Comparison of ENCODE assay signal across 10 mouse cellular contexts in genomic region chr7:98503951-98504647, GRCm38 (mm10). TPM values are rescaled to one million over a fixed set of nuclear protein-coding genes. Genes with fewer than 3 reads are reported as not detected.
DNase-seq lines count a peak whose midpoint lies in the region; ATAC-seq and TF ChIP-seq lines count a peak whose summit lies in the region.
"Had no signal": no experiment of that assay in that cellular context is flagged by ENCODE, and none has a peak within 500 bp of the region (broad histone marks: within the 10 kb centered on the region; RNA-seq: fewer than 3 reads in every experiment).

No protein-coding gene starts in this region.

- H3K9me3 ChIP-seq in embryonic facial prominence, embryonic 12.5 days = no peaks in the 10 kb centered on the region
- H3K9me3 ChIP-seq in heart, embryonic 14.5 days (ENCODE audit: control insufficient read depth, low read length) = no peaks in the 10 kb centered on the region
- H3K9me3 ChIP-seq in liver, embryonic 16.5 days (replicated peaks; ENCODE audit: control insufficient read depth, low read length) = no peaks in the 10 kb centered on the region
- H3K9me3 ChIP-seq: neural tube, embryonic 12.5 days had no signal

- peak; percentile 31; the same call in 1 of the 2 replicates for ATAC-seq in embryonic facial prominence, embryonic 12.5 days (ENCODE audit: insufficient number of reproducible peaks, insufficient read depth, low FRiP score, low TSS enrichment)
- ATAC-seq in heart, embryonic 14.5 days (ENCODE audit: insufficient number of reproducible peaks, insufficient read depth, low FRiP score, low read depth) = peak; percentile 28; the same call in 1 of the 2 replicates
- 0 out of 2 replicates have a peak, but pooled peaks have one; percentile 5 for ATAC-seq in liver, embryonic 16.5 days (ENCODE audit: low read depth)
- ATAC-seq in activated CD4-positive, CD25-positive, alpha-beta regulatory T cell, adult 4 months = no peak

- no peak for TF ChIP-seq CTCF in layer of hippocampus, adult 2 months (conservative IDR thresholded peaks at IDR 0.05)

- H3K4me1 ChIP-seq in embryonic facial prominence, embryonic 12.5 days = peaks cover 48% of the 10 kb centered on the region
- peaks cover 23 to 29% of the 10 kb centered on the region in 2 experiments for H3K4me1 ChIP-seq in heart, embryonic 14.5 days (ENCODE audit: control insufficient read depth in 2 of 2, insufficient read depth in 2 of 2, low read length in 2 of 2)
- H3K4me1 ChIP-seq in liver, embryonic 16.5 days (ENCODE audit: control insufficient read depth, low read depth, low read length) = no peaks in the 10 kb centered on the region

- no peak overlapping the region for H3K9ac ChIP-seq in embryonic facial prominence, embryonic 12.5 days
- H3K9ac ChIP-seq in heart, embryonic 14.5 days (ENCODE audit: low read length) = no peak overlapping the region
- no peak overlapping the region for H3K9ac ChIP-seq in liver, embryonic 16.5 days (ENCODE audit: low read depth, low read length)
- H3K9ac ChIP-seq: neural tube, embryonic 12.5 days had no signal

- no peaks in the 10 kb centered on the region for H3K36me3 ChIP-seq in embryonic facial prominence, embryonic 12.5 days
- H3K36me3 ChIP-seq in heart, embryonic 14.5 days (ENCODE audit: control insufficient read depth, insufficient read depth, low read length) = peaks cover 14% of the 10 kb centered on the region; the same call in 1 of the 2 replicates
- H3K36me3 ChIP-seq in liver, embryonic 16.5 days (ENCODE audit: control insufficient read depth, insufficient read depth) = no peaks in the 10 kb centered on the region
- H3K36me3 ChIP-seq: neural tube, embryonic 12.5 days had no signal

- H3K4me2 ChIP-seq in embryonic facial prominence, embryonic 12.5 days (replicated peaks) = no peak overlapping the region
- no peak overlapping the region for H3K4me2 ChIP-seq in heart, embryonic 14.5 days (ENCODE audit: low read length)
- H3K4me2 ChIP-seq in liver, embryonic 16.5 days (ENCODE audit: low read depth, low read length) = no peak overlapping the region
- H3K4me2 ChIP-seq: neural tube, embryonic 12.5 days had no signal

- no peak overlapping the region for H3K4me3 ChIP-seq in layer of hippocampus, adult 2 months
- no peak overlapping the region for H3K4me3 ChIP-seq in embryonic facial prominence, embryonic 12.5 days
- no peak overlapping the region for H3K4me3 ChIP-seq in heart, embryonic 14.5 days (ENCODE audit: control insufficient read depth in 1 of 2, insufficient read depth in 1 of 2, low read depth in 1 of 2, low read length in 2 of 2)
- H3K4me3 ChIP-seq in liver, embryonic 16.5 days (ENCODE audit: low read depth, low read length) = no peak overlapping the region
- H3K4me3 ChIP-seq: neural tube, embryonic 12.5 days had no signal

- H3K27me3 ChIP-seq in embryonic facial prominence, embryonic 12.5 days = no peaks in the 10 kb centered on the region
- 0 out of 2 replicates have a peak, but pooled peaks cover under 1% of the 10 kb centered on the region for H3K27me3 ChIP-seq in heart, embryonic 14.5 days (ENCODE audit: control insufficient read depth, insufficient read depth, low read length)
- no peaks in the 10 kb centered on the region for H3K27me3 ChIP-seq in liver, embryonic 16.5 days (ENCODE audit: control insufficient read depth, insufficient read depth, low read depth, low read length)
- H3K27me3 ChIP-seq: neural tube, embryonic 12.5 days had no signal

- H3K27ac ChIP-seq in layer of hippocampus, adult 2 months = no peak overlapping the region
- H3K27ac ChIP-seq in embryonic facial prominence, embryonic 12.5 days = no peak overlapping the region
- H3K27ac ChIP-seq in heart, embryonic 14.5 days (replicated peaks in 1 of 2; ENCODE audit: control insufficient read depth in 1 of 2, insufficient read depth in 1 of 2, low read depth in 2 of 2, low read length in 2 of 2) = no peak overlapping the region; a peak in 2 of 4 replicates
- no peak overlapping the region for H3K27ac ChIP-seq in liver, embryonic 16.5 days (ENCODE audit: low read length)
- H3K27ac ChIP-seq: neural tube, embryonic 12.5 days had no signal

- DNase-seq in layer of hippocampus, adult 2 months (ENCODE audit: low spot score in 2 of 2) = peak; percentile 21 to 26
- no peak for DNase-seq in layer of hippocampus, adult 11-12 months (ENCODE audit: low spot score)
- no peak for DNase-seq in cerebellum, adult 9-10 months
- no peak for DNase-seq in adrenal gland, postnatal 25 days

- 70% methylated on average over 6 of the region's 6 CpGs for WGBS in embryonic facial prominence, embryonic 12.5 days
- 57% methylated on average over 6 of the region's 6 CpGs for WGBS in heart, embryonic 14.5 days
- 57% methylated on average over 6 of the region's 6 CpGs for WGBS in liver, embryonic 16.5 days (ENCODE audit: insufficient replicate concordance)

RNA-seq across cellular contexts. Expression of gene Lrrc32, which starts 15.0 kb away (rescaled TPM):
- 1 to 10 TPM; 1.7 to 2.2 TPM for total RNA-seq in layer of hippocampus, adult 2 months (2021)
- 3.9 and 4.6 TPM in 2 replicates for polyA plus RNA-seq in embryonic facial prominence, embryonic 12.5 days (2016; fragmentation: Nextera tagmentation; extraction: Ambion mirVana)
- 6.9 and 8.4 TPM in 2 replicates for polyA plus RNA-seq in heart, embryonic 14.5 days (2014; fragmentation: Nextera tagmentation; extraction: Ambion mirVana)
- polyA plus RNA-seq in liver, embryonic 16.5 days (2015; fragmentation: Nextera tagmentation; extraction: Ambion mirVana) = 4.6 and 7.1 TPM in 2 replicates
- 10 to 100 TPM; 57.2 to 89.2 TPM for polyA plus RNA-seq in activated CD4-positive, CD25-positive, alpha-beta regulatory T cell, adult 4 months (2017; shearing (Covaris generic))
- total RNA-seq in adrenal gland, postnatal 25 days (2021) = 10.2 and 13.4 TPM in 2 replicates
- total RNA-seq: MEL had no signal

Comparison
In these comparisons a context has a peak if more than half of its experiments do, and no peak if none do; other contexts are left out.
1. DNase-seq: peak in layer of hippocampus, adult 2 months (2 of 2); none in layer of hippocampus, adult 11-12 months (single experiment), cerebellum, adult 9-10 months (single experiment) and adrenal gland, postnatal 25 days (single experiment).